Mouse (Mus musculus) layer of hippocampus, postnatal 14 days (tissue): ENCODE data around the gene Cul7. TPM values are rescaled to one million over a fixed set of nuclear protein-coding genes. Genes with fewer than 3 reads are reported as not detected.
A peak's percentile ranks its signal among the peaks of the same experiment; 100 is the strongest.

ENCODE experiments used
- DNase-seq, 2 experiments: peaks; one replicate each; pipeline ENCODE4 v3.0.0; 2021 to 2022; ENCODE audit warnings: low spot score in 2 of 2, mixed read lengths in 1 of 2
- total RNA-seq, 2 experiments: library from RNA; stranded (reverse); gene quantifications; 2 replicates each; pipeline ENCODE4 v1.2.3; 2021

Gene Cul7
- total RNA-seq, 2 experiments from 2014 or later = 23.8 to 24.4 TPM

DNA sequence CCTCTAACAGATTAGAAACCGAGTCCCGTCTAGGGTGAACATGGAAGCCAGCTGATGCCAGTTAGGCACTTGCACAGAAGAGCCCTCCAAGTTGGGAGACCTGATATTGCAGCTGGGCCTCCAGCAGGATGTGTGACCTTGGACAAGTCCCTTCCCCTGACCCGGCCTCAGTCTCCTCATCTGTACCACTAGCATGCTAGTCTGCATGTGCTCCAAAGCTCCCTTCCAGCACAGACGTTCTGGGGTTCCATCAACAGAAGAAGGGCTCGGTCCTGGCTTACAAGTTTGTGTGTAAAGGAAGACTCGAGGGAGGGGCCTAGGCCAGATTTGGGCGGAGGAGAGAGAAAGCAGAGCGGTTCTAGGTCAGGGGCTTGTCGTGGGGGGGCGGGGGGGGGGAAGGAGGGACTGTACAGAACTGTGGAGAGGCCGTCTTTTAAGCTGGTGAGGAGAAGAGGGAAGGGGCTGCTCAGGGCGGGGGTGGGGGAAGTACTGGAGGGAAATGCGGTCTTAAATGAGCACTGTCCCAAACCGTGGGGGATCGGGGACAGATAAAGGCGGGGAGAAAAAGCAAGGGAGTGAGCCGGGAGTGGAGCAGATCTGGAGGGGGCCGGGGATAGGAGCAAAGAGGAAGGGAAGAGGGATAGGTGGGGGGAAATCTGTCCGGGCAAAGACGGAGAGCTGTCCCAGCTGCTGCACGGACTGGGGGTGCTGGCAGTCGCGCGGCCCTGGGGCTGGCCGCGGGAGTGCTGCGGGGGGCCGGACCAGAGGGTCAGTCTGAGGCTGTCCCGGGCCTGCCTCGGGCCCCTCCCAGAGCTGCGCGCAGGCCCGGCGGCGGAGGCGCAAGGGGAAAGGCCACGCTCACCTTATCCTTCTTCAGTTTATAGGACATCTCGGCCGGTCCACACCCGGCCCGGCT, 54.1 kb downstream of the Cul7 start:
- DNase-seq = no peak

GRCm38 (mm10) chr17:46704887-46705835, 55.0 kb downstream of the Cul7 start, which contains the start of gene Ppp2r5d:
TSS of gene Ppp2r5d (minus strand) at chr17:46705111.
- peak; percentile 92 to 99 for DNase-seq

DNA sequence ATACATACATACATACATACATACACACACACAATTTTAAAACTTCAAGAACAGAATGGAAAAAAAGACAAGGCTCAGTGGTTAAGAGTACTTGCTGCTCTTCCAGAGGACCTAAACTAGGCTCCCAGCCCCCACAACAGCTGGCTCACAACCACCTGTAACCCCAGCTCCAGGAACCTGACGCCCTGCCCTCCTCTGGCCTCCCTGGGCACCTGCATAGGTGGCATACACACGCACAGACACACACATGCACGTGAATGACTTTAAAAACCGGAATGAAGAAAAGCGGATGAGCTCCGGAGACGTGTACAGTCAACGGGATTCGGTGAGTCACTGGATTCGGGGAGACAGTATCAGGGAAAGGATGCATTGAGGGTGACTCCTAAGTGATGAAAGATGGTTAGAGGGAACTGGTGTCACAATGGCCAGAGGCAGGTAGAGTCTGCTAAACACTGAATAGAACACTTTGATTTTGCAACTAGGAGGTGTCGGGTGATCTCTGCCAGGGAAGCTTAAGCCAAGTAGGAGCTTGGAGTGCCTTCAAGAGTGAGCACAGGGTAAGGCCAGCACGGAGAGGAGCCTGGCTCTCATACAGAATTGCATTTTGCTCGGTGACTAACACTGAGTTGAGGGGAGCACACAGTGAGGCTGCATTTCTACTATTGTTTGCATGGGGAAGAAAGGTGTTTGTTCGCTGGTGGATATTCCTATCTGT, 56.4 kb downstream of the Cul7 start:
- no peak for DNase-seq

DNA sequence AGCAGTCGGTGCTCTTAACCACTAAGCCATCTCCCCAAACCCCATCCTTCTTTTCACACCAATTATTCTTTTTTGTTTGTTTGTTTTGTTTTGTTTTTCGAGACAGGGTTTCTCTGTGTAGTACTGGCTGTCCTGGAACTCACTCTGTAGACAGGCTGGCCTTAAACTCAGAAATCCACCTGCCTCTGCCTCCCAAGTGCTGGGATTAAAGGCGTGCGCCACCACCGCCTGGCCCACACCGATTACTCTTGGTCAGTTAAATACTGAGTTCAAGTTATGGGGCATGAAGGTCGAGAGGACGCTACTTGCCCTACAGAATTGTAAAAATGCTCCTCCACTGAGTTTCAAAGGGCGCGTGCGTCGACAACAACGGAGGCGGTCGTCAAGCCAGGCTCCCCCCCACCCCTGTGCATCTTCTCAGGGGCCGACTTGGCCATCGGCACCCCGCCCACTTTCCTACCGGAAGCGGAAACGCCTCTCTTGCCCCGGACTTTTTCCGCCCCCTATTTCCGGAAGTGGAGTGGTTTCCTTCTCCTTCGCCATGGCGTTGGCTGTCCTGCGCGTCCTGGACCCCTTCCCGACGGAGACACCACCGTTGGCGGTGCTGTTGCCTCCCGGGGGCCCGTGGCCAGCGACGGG, 60.9 kb downstream of the Cul7 start, which contains the start of gene Pex6:
Gene Pex6, plus strand, starts transcription at position 505 of the 639 bp plus-strand sequence.
- peak; percentile 88 to 95 for DNase-seq

DNA sequence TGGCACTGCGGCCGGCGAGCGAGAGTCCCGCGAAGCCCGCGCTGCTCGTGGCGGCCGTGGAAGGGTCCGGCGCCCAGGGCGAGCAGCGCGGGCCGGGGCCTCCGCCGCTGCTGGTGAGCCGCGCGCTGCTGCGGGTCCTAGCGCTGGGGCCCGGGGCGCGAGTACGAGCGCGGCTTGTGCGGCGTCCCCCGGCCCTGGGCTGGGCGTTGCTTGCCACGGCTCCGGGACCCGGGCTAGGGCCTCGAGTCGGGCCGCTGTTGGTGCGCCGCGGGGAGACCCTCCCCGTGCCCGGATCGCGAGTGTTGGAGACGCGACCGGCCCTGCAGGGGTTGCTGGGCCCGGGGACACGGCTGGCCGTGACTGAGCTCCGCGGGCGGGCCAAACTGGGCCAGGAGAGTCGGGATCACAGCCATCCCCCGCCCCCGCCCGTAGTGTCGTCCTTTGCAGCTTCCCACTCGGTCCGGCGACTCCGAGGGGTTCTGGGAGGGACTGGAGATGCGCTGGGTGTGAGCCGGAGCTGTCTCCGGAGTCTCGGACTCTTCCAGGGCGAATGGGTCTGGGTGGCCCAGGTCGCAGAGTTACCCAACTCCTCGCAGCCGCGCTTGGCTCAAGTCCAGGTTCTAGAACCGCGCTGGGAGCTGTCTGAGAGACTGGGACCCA, 61.6 kb downstream of the Cul7 start:
- DNase-seq = no peak

DNA sequence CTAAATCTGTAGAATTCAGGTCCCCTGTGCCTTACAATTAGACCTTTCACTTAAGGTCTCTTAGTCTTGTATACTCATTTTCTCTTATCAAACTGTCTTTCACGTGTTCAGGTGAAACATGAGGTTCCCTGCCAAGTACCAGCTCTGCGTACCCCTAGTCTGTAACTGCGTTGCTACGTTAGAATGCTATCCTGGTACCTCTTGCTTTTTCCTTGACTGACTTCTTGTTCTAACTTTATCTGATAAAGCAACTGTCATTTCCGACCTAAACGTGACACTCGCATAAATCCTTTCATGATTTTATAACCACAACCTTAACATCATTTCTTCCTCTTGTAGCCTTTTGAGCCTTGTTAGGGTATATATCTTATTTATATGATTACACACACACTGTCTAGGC, 62.3 kb downstream of the Cul7 start:
- no peak for DNase-seq

DNA sequence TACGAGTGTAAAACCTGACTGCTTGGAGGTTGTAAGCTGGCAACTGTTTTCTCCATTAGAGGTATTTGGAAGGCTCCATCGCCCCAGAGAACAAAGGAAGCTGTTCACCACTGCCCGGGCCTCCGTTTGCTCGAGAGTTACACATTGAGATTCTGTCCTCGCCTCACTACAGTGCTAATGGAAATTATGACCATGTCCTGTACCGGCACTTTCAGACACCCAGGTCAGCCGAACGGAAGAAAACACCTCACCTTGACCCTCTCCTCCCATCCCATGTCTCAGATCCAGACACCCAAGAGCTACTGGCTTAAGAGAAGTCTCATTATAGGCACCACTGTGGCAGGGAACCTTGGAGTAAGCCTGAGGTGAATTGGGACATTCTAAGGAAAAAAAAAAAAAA, 63.7 kb downstream of the Cul7 start:
- DNase-seq = no peak

Other genes with a start within 250 kb of the Cul7 start
- gene Crip3, start 221.4 kb upstream of the Cul7 start, total RNA-seq = 1 to 10 TPM; 2.8 to 4.1 TPM
- under 1 TPM; 0.19 to 0.39 TPM for gene Slc22a7, start 211.9 kb upstream of the Cul7 start, total RNA-seq
- gene Ttbk1, start 162.7 kb upstream of the Cul7 start, total RNA-seq = 100 to 1,000 TPM; 123 to 125 TPM
- 1 to 10 TPM; 5.7 TPM for gene Dnph1, start 153.6 kb upstream of the Cul7 start, total RNA-seq
- 10 to 100 TPM; 42.7 to 43.9 TPM for gene Cul9, start 103.9 kb upstream of the Cul7 start, total RNA-seq
- 10 to 100 TPM; 62.7 to 65.5 TPM for gene Srf, start 94.2 kb upstream of the Cul7 start, total RNA-seq
- gene Ptk7, start 20.8 kb upstream of the Cul7 start, total RNA-seq = 10 to 100 TPM; 11.2 to 11.4 TPM
- 10 to 100 TPM; 15.1 to 16.7 TPM for gene Klc4, start 4.3 kb upstream of the Cul7 start, total RNA-seq
- 10 to 100 TPM; 51.1 to 54.3 TPM for gene Mrpl2, start 4.1 kb upstream of the Cul7 start, total RNA-seq
- gene Rrp36, start 24.0 kb downstream of the Cul7 start, total RNA-seq = 10 to 100 TPM; 12.5 to 15.7 TPM
- 100 to 1,000 TPM in 1 of 2 experiments, 10 to 100 TPM in 1; 98.2 to 103 TPM for gene Mea1, start 28.5 kb downstream of the Cul7 start, total RNA-seq
- 100 to 1,000 TPM; 174 to 176 TPM for gene Klhdc3, start 30.6 kb downstream of the Cul7 start, total RNA-seq
- 10 to 100 TPM; 88.1 to 92.2 TPM for gene Ppp2r5d, start 54.8 kb downstream of the Cul7 start, total RNA-seq
- gene Pex6, start 61.1 kb downstream of the Cul7 start, total RNA-seq = 10 to 100 TPM; 32.0 to 36.8 TPM
- under 1 TPM; 0.76 to 0.98 TPM for gene Gnmt, start 78.8 kb downstream of the Cul7 start, total RNA-seq
- 10 to 100 TPM; 53.9 to 57.2 TPM for gene Cnpy3, start 101.9 kb downstream of the Cul7 start, total RNA-seq
- under 1 TPM in 1 of 2 experiments, not detected in 1; 0.31 TPM for gene Ptcra, start 113.4 kb downstream of the Cul7 start, total RNA-seq
- gene 2310039H08Rik, start 122.3 kb downstream of the Cul7 start, total RNA-seq = 10 to 100 TPM; 12.0 to 12.5 TPM
- 10 to 100 TPM; 47.5 to 48.7 TPM for gene Rpl7l1, start 132.3 kb downstream of the Cul7 start, total RNA-seq
- gene Bicral, start 208.1 kb downstream of the Cul7 start, total RNA-seq = 10 to 100 TPM; 38.6 to 43.7 TPM
- gene Tbcc, start 240.3 kb downstream of the Cul7 start, total RNA-seq = 10 to 100 TPM; 36.4 to 38.2 TPM